Mouse (Mus musculus): Measurements from ENCODE around the gene Ngrn. TPM values are rescaled to one million over a fixed set of nuclear protein-coding genes. Genes with fewer than 3 reads are reported as not detected.

Ngrn gene
- polyA plus RNA-seq, 1 experiment, result 55.6 TPM

GRCm38 (mm10) chr7:80273456-80273855 lies 12.4 kb downstream of the Ngrn start:
- TF ChIP-seq CTCF (IDR thresholded peaks at IDR 0.05; ENCODE audit: extremely low read depth, insufficient read depth, low read length) (no peak), POLR2A (IDR thresholded peaks at IDR 0.05; ENCODE audit: extremely low read depth, insufficient read depth, low read length) (no peak)
- H3K4me1 ChIP-seq (ENCODE audit: control insufficient read depth, insufficient read depth, low read length), result peaks cover 1% of the 10 kb centered on the region; the same call in 1 of the 2 replicates

GRCm38 (mm10) chr7:80276374-80276773 lies 15.4 kb downstream of the Ngrn start:
- no peaks in the 10 kb centered on the region for H3K4me1 ChIP-seq (ENCODE audit: control insufficient read depth, insufficient read depth, low read length)
- H3K4me3 ChIP-seq (ENCODE audit: insufficient read depth, low read length), result no peak overlapping the region
- no peak for TF ChIP-seq CTCF (IDR thresholded peaks at IDR 0.05; ENCODE audit: extremely low read depth, insufficient read depth, low read length)
- TF ChIP-seq POLR2A (IDR thresholded peaks at IDR 0.05; ENCODE audit: extremely low read depth, insufficient read depth, low read length), result no peak
- H3K27ac ChIP-seq (ENCODE audit: insufficient read depth, low read length), result no peak overlapping the region

More at GRCm38 (mm10) chr7:80273456-80273855, 12.4 kb downstream of the Ngrn start:
- no peak overlapping the region for H3K4me3 ChIP-seq (ENCODE audit: insufficient read depth, low read length)
- H3K27ac ChIP-seq (ENCODE audit: insufficient read depth, low read length), result no peak overlapping the region

- no peak overlapping the region for H3K27ac ChIP-seq (ENCODE audit: insufficient read depth, low read length)
- no peak for TF ChIP-seq CTCF (IDR thresholded peaks at IDR 0.05; ENCODE audit: extremely low read depth, insufficient read depth, low read length)
- TF ChIP-seq POLR2A (IDR thresholded peaks at IDR 0.05; ENCODE audit: extremely low read depth, insufficient read depth, low read length), result no peak
- no peak overlapping the region for H3K4me3 ChIP-seq (ENCODE audit: insufficient read depth, low read length)
- no peaks in the 10 kb centered on the region for H3K4me1 ChIP-seq (ENCODE audit: control insufficient read depth, insufficient read depth, low read length)
Measured at GRCm38 (mm10) chr7:80280032-80280431, 19.0 kb downstream of the Ngrn start.

GRCm38 (mm10) chr7:80280998-80281397 lies 20.0 kb downstream of the Ngrn start:
- Histone ChIP-seq H3K4me1 (ENCODE audit: control insufficient read depth, insufficient read depth, low read length) (no peaks in the 10 kb centered on the region), H3K27ac (ENCODE audit: insufficient read depth, low read length) (no peak overlapping the region), H3K4me3 (ENCODE audit: insufficient read depth, low read length) (no peak overlapping the region)
- TF ChIP-seq CTCF (IDR thresholded peaks at IDR 0.05; ENCODE audit: extremely low read depth, insufficient read depth, low read length) (no peak), POLR2A (IDR thresholded peaks at IDR 0.05; ENCODE audit: extremely low read depth, insufficient read depth, low read length) (no peak)

- Histone ChIP-seq H3K4me1 (ENCODE audit: control insufficient read depth, insufficient read depth, low read length) (no peaks in the 10 kb centered on the region), H3K27ac (ENCODE audit: insufficient read depth, low read length) (no peak overlapping the region), H3K4me3 (ENCODE audit: insufficient read depth, low read length) (no peak overlapping the region)
- no peak for TF ChIP-seq POLR2A (IDR thresholded peaks at IDR 0.05; ENCODE audit: extremely low read depth, insufficient read depth, low read length)
- TF ChIP-seq CTCF (IDR thresholded peaks at IDR 0.05; ENCODE audit: extremely low read depth, insufficient read depth, low read length), result no peak
Measured at GRCm38 (mm10) chr7:80281646-80282045, 20.6 kb downstream of the Ngrn start.

GRCm38 (mm10) chr7:80283226-80283918 lies 22.4 kb downstream of the Ngrn start:
- Histone ChIP-seq H3K4me1 (ENCODE audit: control insufficient read depth, insufficient read depth, low read length) (no peaks in the 10 kb centered on the region), H3K4me3 (ENCODE audit: insufficient read depth, low read length) (no peak overlapping the region), H3K27ac (ENCODE audit: insufficient read depth, low read length) (no peak overlapping the region)
- TF ChIP-seq CTCF (IDR thresholded peaks at IDR 0.05; ENCODE audit: extremely low read depth, insufficient read depth, low read length) (no peak), POLR2A (IDR thresholded peaks at IDR 0.05; ENCODE audit: extremely low read depth, insufficient read depth, low read length) (no peak)

- no peak overlapping the region for H3K27ac ChIP-seq (ENCODE audit: insufficient read depth, low read length)
- TF ChIP-seq CTCF (IDR thresholded peaks at IDR 0.05; ENCODE audit: extremely low read depth, insufficient read depth, low read length), result no peak
- no peak for TF ChIP-seq POLR2A (IDR thresholded peaks at IDR 0.05; ENCODE audit: extremely low read depth, insufficient read depth, low read length)
- H3K4me3 ChIP-seq (ENCODE audit: insufficient read depth, low read length), result no peak overlapping the region
- H3K4me1 ChIP-seq (ENCODE audit: control insufficient read depth, insufficient read depth, low read length), result no peaks in the 10 kb centered on the region
Measured at GRCm38 (mm10) chr7:80284391-80284790, 23.4 kb downstream of the Ngrn start.

GRCm38 (mm10) chr7:80285725-80286124 lies 24.7 kb downstream of the Ngrn start:
- H3K4me1 ChIP-seq (ENCODE audit: control insufficient read depth, insufficient read depth, low read length), result no peaks in the 10 kb centered on the region
- TF ChIP-seq CTCF (IDR thresholded peaks at IDR 0.05; ENCODE audit: extremely low read depth, insufficient read depth, low read length), result no peak
- TF ChIP-seq POLR2A (IDR thresholded peaks at IDR 0.05; ENCODE audit: extremely low read depth, insufficient read depth, low read length), result no peak
- H3K27ac ChIP-seq (ENCODE audit: insufficient read depth, low read length), result no peak overlapping the region
- no peak overlapping the region for H3K4me3 ChIP-seq (ENCODE audit: insufficient read depth, low read length)

- no peak for TF ChIP-seq POLR2A (IDR thresholded peaks at IDR 0.05; ENCODE audit: extremely low read depth, insufficient read depth, low read length)
- no peak for TF ChIP-seq CTCF (IDR thresholded peaks at IDR 0.05; ENCODE audit: extremely low read depth, insufficient read depth, low read length)
- Histone ChIP-seq H3K4me1 (ENCODE audit: control insufficient read depth, insufficient read depth, low read length) (no peaks in the 10 kb centered on the region), H3K27ac (ENCODE audit: insufficient read depth, low read length) (no peak overlapping the region), H3K4me3 (ENCODE audit: insufficient read depth, low read length) (no peak overlapping the region)
Measured at GRCm38 (mm10) chr7:80287736-80288135, 26.7 kb downstream of the Ngrn start.

GRCm38 (mm10) chr7:80294062-80294763 lies 33.2 kb downstream of the Ngrn start, which contains the start of gene Prc1:
Gene Prc1 (plus strand): TSS chr7:80294450.
- TF ChIP-seq CTCF (IDR thresholded peaks at IDR 0.05; ENCODE audit: extremely low read depth, insufficient read depth, low read length) (no peak), POLR2A (IDR thresholded peaks at IDR 0.05; ENCODE audit: extremely low read depth, insufficient read depth, low read length) (no peak)
- Histone ChIP-seq H3K27ac (ENCODE audit: insufficient read depth, low read length) (no peak within 1 kb of the TSS), H3K4me1 (ENCODE audit: control insufficient read depth, insufficient read depth, low read length) (no peaks in the 10 kb centered on the region), H3K4me3 (ENCODE audit: insufficient read depth, low read length) (peak within 1 kb of the TSS; percentile 37)

Measured in cortical plate, adult 2 months (tissue).